Mouse (Mus musculus) hindbrain, embryonic 10.5 days (tissue): Measurements from ENCODE around the gene Adam19. TPM values are rescaled to one million over a fixed set of nuclear protein-coding genes. Genes with fewer than 3 reads are reported as not detected.

Experiments
- DNase-seq: peaks from one replicate; pipeline ENCODE4 v3.0.0-alpha.2; 2017; ENCODE audit warnings: low spot score
- H3K27ac ChIP-seq: fragments of 300-500 bp; sonication (generic); 2 replicates; pipeline ENCODE4 v1.5.1; 2016; ENCODE audit warnings: mild to moderate bottlenecking, moderate library complexity
- H3K27me3 ChIP-seq: fragments of 300-500 bp; sonication (generic); 2 replicates; pipeline ENCODE4 v1.6.1; 2016; ENCODE audit warnings: mild to moderate bottlenecking; ENCODE audit not compliant: poor library complexity, insufficient read depth, severe bottlenecking
- H3K36me3 ChIP-seq: fragments of 300-500 bp; sonication (generic); 2 replicates; pipeline ENCODE4 v1.6.1; 2016; ENCODE audit warnings: mild to moderate bottlenecking, moderate library complexity
- H3K4me1 ChIP-seq: fragments of 300-500 bp; sonication (generic); replicated peaks from 2 replicates; pipeline ENCODE4 v1.6.1; 2016; ENCODE audit warnings: mild to moderate bottlenecking
- H3K4me3 ChIP-seq: fragments of 300-500 bp; sonication (generic); 2 replicates; pipeline ENCODE4 v1.5.1; 2016; ENCODE audit warnings: mild to moderate bottlenecking, moderate library complexity
- H3K9me3 ChIP-seq: fragments of 300-500 bp; sonication (generic); 2 replicates; pipeline ENCODE4 v1.6.1; 2016; ENCODE audit warnings: mild to moderate bottlenecking, moderate library complexity
- WGBS: fragments of 180-500 bp; shearing (Covaris S2); methylation state at CpG from one replicate; pipeline ENCODE4 v1.1.7; 2016; 5-methylcytosine and 5-hydroxymethylcytosine counted together
- polyA plus RNA-seq: library from polyadenylated mRNA; unstranded; fragments of >200 nt; fragmentation: Nextera tagmentation; extraction: Ambion mirVana; gene quantifications from 2 replicates; pipeline ENCODE4 v1.2.1, GENCODE M21; 2016

Gene Adam19
- polyA plus RNA-seq, 1 experiment from 2014 or later: 14.0 TPM

DNA sequence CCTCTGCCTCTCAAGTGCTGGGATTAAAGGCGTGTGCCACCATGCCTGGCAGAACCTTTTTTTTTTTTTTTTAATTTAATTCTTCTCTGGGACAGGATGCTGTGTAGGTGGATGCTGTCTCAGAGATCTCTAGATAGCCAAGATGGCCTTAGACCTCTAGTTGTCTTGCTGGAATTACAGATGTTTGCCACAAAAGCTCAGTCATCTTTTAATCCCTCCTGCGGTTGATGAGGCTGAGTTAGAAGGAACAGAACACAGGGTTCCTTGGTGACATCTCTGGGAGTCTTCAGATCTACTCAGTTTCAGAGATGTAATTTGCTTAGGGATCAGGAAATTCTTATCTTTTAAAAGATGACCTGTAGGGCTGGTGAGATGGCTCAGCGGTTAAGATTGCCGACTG, 3.1 kb downstream of the Adam19 start:
- Histone ChIP-seq H3K9me3 (no peaks in the 10 kb centered on the region), H3K4me1 (peaks cover 41% of the 10 kb centered on the region), H3K27me3 (peaks cover 18% of the 10 kb centered on the region; the same call in 1 of the 2 replicates), H3K27ac (no peak overlapping the region), H3K36me3 (peaks cover 6% of the 10 kb centered on the region; the same call in 1 of the 2 replicates), H3K4me3 (no peak overlapping the region)
- DNase-seq: no peak
- WGBS: 94% methylated on average over 4 of the region's 4 CpGs

DNA sequence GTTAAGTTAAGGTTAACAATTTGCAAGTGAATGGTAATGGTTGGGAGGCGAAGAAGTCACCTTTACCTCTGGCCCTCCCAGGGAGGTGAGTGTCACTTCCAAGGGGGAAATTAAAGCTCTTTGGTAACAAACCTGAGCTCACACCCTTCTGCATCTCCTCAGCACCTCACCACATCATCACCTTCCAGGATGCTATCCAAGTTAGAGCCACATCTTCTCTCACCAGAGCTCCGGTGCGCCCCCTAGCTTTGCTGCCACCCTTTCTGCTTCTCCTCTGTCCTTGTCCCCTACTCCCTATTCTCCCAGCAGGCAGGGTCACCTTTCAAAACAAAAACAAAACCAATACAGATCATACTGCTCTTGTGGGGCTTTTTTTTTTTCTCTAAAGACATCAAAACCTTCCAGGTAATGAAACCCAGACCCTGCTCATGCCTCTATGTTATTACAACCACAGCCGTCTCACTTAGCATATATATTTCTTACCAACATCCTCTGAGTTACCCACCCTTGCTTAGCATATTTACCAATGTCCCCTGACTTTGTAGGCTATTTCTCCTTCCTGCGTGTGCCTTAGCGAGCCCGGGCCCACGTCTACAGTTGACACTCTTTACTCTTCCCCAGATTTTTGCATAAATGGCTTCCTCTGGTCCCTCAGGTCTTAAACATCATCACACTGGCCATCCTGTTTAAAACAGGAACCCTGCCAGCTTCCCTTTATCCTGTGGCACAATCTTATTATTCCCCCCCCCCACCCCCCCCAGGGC, 4.3 kb downstream of the Adam19 start:
- no peak for DNase-seq
- Histone ChIP-seq H3K9me3 (no peaks in the 10 kb centered on the region), H3K36me3 (peaks cover 6% of the 10 kb centered on the region; the same call in 1 of the 2 replicates), H3K27ac (no peak overlapping the region), H3K4me1 (peaks cover 41% of the 10 kb centered on the region), H3K4me3 (no peak overlapping the region), H3K27me3 (peaks cover 12% of the 10 kb centered on the region; the same call in 1 of the 2 replicates)
- WGBS: 61% methylated on average over 8 of the region's 8 CpGs

DNA sequence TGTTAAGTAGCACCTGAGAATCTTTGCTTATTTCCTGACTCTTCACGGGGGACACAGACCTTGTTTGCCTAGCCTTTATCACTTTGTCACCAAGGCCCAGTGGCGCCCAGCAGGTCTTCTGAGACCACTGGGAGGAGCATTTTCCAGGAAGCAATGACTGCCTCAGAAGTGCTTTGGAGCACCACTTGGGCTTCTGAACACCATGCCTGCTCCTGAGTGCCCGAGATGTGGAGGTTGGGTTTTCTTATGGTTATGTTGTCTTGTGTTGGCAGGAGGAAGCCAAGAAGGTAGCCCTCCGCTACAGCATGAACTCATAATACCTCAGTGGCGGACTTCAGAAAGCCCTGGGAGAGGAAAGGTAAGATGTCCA, 4.8 kb downstream of the Adam19 start:
- H3K27ac ChIP-seq: no peak overlapping the region
- H3K27me3 ChIP-seq: peaks cover 12% of the 10 kb centered on the region; the same call in 1 of the 2 replicates
- H3K9me3 ChIP-seq: no peaks in the 10 kb centered on the region
- no peak overlapping the region for H3K4me3 ChIP-seq
- WGBS: 76% methylated on average over 5 of the region's 5 CpGs
- peaks cover 41% of the 10 kb centered on the region for H3K4me1 ChIP-seq
- DNase-seq: no peak
- H3K36me3 ChIP-seq: peaks cover 9% of the 10 kb centered on the region; the same call in 1 of the 2 replicates

DNA sequence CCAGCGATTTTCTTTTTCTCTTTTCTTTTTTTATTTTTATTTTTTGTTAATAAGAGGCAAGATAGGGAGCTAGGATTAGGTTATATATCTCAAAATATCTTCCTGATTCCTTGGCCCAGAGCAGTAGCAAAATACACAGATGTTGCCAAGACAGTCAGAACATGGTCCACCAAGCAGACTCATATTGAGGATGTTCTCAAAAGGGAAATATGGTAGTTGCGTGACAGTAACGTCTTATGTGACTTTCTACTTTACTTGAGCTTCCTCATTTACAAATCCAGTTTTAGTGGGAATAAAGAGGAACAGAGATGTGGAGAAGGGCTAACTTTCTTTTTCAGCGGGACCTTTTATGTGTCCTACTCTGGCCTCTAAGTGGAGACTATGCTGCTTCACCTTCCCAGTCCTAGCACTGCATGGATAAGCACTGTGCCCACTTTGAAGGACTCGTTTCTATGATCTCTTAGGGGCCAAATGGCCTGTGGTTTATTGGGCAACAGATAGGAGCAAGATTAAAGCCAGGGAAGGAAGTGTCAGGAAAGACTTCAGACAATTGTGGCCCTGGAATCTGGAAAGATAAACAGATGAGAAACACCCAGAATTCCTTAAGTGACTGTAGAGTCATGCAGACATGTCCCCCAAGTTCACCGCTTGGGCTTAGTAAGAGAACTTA, 6.1 kb downstream of the Adam19 start:
- no peak for DNase-seq
- 85% methylated on average over 6 of the region's 6 CpGs for WGBS
- H3K4me1 ChIP-seq: peaks cover 34% of the 10 kb centered on the region

DNA sequence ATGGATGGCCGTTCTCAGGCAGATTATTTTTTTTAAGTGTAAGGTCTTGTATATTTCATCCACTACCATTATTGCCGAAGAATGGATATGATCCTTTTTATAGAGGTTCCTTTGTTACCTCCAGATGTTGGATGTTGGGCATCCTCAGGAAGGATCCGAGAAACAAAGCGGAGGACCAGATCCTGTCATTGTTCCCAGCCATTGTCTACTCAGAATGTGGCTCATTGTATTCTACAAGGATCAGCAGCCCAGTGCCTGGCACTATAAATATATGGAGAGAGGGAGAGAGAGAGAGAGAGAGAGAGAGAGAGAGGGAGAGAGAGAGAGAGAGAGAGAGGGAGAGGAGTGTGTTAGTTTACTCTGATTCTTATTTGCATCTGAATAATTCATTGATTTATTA, 6.8 kb downstream of the Adam19 start:
- H3K4me1 ChIP-seq: peaks cover 30% of the 10 kb centered on the region
- H3K36me3 ChIP-seq: peaks cover 9% of the 10 kb centered on the region; the same call in 1 of the 2 replicates
- H3K27me3 ChIP-seq: no peaks in the 10 kb centered on the region
- H3K27ac ChIP-seq: no peak overlapping the region
- no peak for DNase-seq
- no peaks in the 10 kb centered on the region for H3K9me3 ChIP-seq
- no peak overlapping the region for H3K4me3 ChIP-seq
- 69% methylated on average over 4 of the region's 4 CpGs for WGBS

More for the DNA sequence above, 6.1 kb downstream of the Adam19 start:
- Histone ChIP-seq H3K36me3 (peaks cover 9% of the 10 kb centered on the region; the same call in 1 of the 2 replicates), H3K27ac (no peak overlapping the region), H3K4me3 (no peak overlapping the region), H3K27me3 (peaks cover 6% of the 10 kb centered on the region; the same call in 1 of the 2 replicates), H3K9me3 (no peaks in the 10 kb centered on the region)

DNA sequence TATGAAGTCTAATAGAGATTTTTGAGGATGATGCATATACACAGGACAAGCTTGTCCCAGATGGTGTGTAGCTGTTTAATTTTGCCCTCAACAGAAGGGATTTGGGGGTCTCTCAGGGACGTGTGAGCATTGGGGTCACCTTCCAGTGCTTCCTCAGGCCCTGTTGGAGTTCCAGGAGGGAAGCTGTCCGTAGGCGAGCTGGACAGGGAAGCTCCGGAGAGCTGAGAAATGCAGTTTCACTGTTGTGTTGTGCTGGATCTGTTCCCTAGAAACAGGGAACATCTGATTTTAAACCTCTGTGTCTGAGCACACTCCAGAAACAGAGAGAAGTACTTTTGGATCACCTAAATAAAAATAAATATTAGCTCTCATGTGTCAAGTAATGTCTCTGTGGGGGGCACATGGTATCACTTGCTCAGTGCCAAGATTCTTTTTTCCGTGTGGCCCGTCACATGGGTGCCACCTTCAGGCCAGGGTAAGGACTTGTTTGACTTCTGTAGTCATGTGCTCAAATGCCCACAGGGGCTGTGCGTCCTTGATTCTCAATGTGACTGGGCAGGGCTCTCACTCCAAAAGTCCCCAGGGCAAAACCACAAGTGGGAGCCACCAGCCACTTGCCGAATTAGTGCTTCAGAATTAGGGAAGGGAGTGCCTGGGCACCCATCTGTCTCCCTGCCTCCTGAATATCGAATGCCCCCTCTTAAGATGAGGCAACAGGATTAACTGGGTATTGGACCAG, 7.4 kb downstream of the Adam19 start:
- Histone ChIP-seq H3K27ac (peak overlapping the region; percentile 26; the same call in 1 of the 2 replicates), H3K4me1 (peaks cover 28% of the 10 kb centered on the region), H3K36me3 (peaks cover 9% of the 10 kb centered on the region; the same call in 1 of the 2 replicates), H3K9me3 (no peaks in the 10 kb centered on the region), H3K4me3 (no peak overlapping the region), H3K27me3 (no peaks in the 10 kb centered on the region)
- 67% methylated on average over 9 of the region's 9 CpGs for WGBS
- no peak for DNase-seq

DNA sequence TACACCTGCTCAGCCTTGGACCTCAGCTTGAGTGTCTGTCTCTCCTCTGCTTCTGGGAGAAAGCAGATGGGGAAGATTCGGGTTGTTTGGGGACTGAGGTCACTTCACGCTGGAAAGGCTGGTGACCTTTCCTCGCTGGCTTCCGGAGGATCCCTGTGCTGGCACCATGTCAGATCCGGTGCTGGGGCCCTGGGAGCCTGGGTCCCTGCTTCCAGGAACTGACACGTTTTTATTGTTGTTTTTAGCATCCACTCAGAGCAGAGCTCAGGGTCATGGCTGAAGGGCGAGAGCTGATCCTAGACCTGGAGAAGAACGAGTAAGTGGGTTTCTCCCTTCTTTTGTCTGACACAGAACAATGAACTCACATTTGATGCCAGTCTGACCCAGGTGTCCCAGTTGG, 9.0 kb downstream of the Adam19 start:
- no peak for DNase-seq
- Histone ChIP-seq H3K36me3 (peaks cover 9% of the 10 kb centered on the region; the same call in 1 of the 2 replicates), H3K4me1 (peaks cover 41% of the 10 kb centered on the region), H3K27me3 (no peaks in the 10 kb centered on the region), H3K4me3 (no peak overlapping the region), H3K9me3 (no peaks in the 10 kb centered on the region), H3K27ac (peak overlapping the region; percentile 56; the same call in 1 of the 2 replicates)
- WGBS: 71% methylated on average over 8 of the region's 8 CpGs

DNA sequence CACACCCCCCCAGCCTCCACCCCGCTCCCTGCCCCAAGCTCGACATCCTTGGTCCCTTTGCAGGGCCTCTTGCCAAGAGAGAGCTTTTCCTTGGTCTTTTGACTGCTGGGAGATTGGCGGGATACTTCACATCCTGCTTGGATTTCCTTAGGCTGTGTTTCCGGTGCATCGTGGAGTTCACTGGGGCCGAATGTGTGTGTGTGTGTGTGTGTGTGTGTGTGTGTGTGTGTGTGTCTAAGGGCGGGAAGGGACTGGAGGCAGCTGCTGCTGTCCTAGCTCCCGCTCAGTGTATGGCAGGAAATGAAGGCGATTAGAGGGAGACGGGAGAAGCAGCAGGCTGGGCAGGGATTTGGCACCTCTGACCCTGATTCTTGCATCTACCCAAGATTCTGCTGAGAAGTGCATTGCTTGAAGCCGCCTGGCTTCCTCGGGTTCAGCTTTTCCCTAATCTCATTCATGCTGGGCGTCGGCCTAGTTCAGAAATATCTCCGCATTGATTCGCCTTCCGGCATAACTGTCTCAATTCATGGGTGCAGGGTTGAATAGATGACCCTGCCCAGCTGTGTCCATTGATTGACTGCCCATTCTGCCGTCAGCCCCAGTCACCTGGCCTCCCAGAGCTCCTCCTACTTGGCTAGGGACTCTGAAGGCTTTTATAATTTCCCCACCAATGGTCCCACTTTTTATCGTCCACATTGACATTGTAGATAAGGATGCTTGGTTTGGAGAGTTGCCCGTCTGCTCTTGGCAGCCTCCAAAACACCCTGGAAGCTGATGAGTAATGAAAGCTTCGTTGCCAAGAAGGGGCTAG, 9.6 kb downstream of the Adam19 start:
- Histone ChIP-seq H3K4me3 (no peak overlapping the region), H3K27me3 (no peaks in the 10 kb centered on the region), H3K9me3 (no peaks in the 10 kb centered on the region), H3K36me3 (peaks cover 9% of the 10 kb centered on the region; the same call in 1 of the 2 replicates), H3K27ac (peak overlapping the region; percentile 56), H3K4me1 (peaks cover 45% of the 10 kb centered on the region)
- peak; percentile 45 for DNase-seq
- WGBS: 68% methylated on average over 21 of the region's 21 CpGs

DNA sequence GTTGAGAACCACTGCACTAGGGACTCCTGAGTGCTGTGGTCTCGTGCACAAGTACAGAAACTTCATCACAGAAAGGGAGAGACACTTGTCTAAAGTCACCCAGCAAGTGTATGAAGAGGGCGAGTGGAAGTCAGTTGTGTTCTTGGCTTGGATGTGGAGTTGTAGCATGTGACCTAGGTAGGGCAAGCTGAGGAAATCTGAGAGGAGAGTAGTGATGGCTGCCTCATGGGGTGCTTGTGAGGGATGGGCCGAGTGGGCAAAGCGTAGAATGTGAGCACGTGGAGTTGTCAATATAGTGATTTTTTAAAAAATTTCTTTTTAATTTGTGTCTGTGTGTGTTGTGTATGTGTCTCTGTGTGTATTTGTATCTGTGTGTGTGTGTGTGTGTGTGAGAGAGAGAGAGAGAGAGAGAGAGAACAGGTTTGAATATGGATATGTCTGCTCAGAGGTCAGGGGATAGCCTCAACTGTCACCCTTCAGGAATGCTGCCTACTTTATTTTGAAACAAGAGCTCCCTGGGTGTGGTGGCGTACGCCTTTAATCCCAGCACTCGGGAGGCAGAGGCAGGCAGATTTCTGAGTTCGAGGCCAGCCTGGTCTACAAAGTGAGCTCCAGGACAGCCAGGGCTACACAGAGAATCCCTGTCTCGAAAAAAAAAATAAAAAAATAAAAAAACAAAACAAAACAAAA, 11.7 kb downstream of the Adam19 start:
- Histone ChIP-seq H3K4me1 (peaks cover 54% of the 10 kb centered on the region), H3K27ac (no peak overlapping the region), H3K9me3 (no peaks in the 10 kb centered on the region), H3K27me3 (no peaks in the 10 kb centered on the region), H3K36me3 (0 out of 2 replicates have a peak, but pooled peaks cover 3% of the 10 kb centered on the region), H3K4me3 (no peak overlapping the region)
- 90% methylated on average over 10 of the region's 10 CpGs for WGBS
- no peak for DNase-seq

DNA sequence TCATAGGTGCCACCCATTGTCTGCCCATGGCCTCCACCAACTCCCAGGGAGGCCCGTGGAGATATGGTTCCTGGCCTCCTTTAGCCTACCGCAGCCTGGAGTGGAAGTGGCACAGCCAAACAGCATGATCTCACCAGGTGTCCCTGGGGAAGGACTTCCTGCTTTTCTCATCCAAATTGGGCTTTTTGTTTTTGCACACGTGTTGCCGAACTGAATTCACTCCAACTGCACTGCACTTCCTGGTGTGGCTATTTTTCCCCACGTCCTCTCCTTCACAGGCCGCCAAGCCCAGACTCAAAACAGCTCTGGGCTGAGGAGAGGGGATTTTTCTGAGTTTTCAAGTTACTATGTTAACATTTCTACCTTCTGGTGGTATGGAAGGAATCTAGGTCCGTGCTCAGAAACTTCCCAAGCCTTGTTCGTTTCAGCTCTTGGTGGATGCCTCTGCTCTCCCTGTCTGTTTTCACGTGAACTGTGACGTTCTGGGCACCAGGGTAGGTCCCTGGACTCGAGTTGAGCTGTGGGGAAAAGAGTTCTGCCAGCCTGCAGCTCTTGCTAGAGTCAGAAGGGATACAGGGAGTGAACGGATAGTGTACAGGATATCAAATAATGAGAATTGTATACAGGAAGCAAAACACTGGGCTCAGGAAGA, 13.1 kb downstream of the Adam19 start:
- H3K27ac ChIP-seq: peak overlapping the region; percentile 67
- H3K4me1 ChIP-seq: peaks cover 60% of the 10 kb centered on the region
- no peaks in the 10 kb centered on the region for H3K27me3 ChIP-seq
- WGBS: 30% methylated on average over 12 of the region's 12 CpGs
- H3K9me3 ChIP-seq: no peaks in the 10 kb centered on the region
- H3K36me3 ChIP-seq: 0 out of 2 replicates have a peak, but pooled peaks cover 3% of the 10 kb centered on the region
- DNase-seq: no peak
- no peak overlapping the region for H3K4me3 ChIP-seq

DNA sequence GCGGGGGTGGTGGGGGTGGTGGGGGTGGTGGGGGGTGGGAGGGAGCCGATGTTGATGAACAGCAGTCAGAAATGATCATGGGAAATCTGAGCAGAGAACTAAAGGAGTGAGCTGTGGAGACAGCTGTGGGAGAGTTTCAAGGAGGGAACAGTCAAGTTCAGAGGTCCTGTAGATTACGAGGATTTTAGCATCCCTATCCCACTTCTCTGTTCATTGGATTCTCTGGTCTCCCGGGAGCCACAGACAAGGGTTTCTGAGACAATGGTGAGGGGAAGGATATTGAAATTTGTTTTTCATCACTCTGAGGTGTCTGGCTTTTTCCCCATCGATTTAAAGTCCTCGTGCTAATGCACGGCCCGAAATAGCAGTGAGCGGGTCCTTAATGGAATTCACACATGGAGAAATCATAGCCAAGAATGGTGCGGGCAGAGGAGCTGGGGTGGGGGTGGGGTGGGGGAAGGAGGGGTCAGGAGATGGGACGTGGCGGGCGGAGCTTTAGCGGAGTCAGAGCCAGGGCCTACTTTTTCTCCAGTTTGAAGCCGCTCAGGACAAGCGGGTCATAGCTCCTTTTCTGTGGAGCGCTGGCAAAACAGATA, 13.7 kb downstream of the Adam19 start:
- Histone ChIP-seq H3K27me3 (no peaks in the 10 kb centered on the region), H3K9me3 (no peaks in the 10 kb centered on the region), H3K4me1 (peaks cover 55% of the 10 kb centered on the region), H3K36me3 (0 out of 2 replicates have a peak, but pooled peaks cover 3% of the 10 kb centered on the region), H3K27ac (peak overlapping the region; percentile 67), H3K4me3 (no peak overlapping the region)
- DNase-seq: peak; percentile 31
- 31% methylated on average over 17 of the region's 17 CpGs for WGBS
